1 mouse cellular context compared by ENCODE assay signal in genomic region chr14:34632722-34633448, GRCm38 (mm10).
TF ChIP-seq lines count a peak whose summit lies in the region.

No protein-coding gene starts in this region.

TF ChIP-seq in MEL, 35 proteins besides CTCF, POLR2A, EP300 and RAD21 (continued from another document):
- no peak for TF ChIP-seq MEF2A (IDR thresholded peaks at IDR 0.05; ENCODE audit: extremely low read depth, insufficient replicate concordance, low read depth, low read length, poor library complexity, severe bottlenecking)
- TF ChIP-seq MAX (IDR thresholded peaks at IDR 0.05; ENCODE audit: low read length) = peak; percentile 53
- TF ChIP-seq MAZ (IDR thresholded peaks at IDR 0.05; ENCODE audit: low read depth, low read length) = no peak
- peak; percentile 78; the same call in 1 of the 2 replicates for TF ChIP-seq MXI1 (IDR thresholded peaks at IDR 0.05; ENCODE audit: low read depth, low read length)
- peak; percentile 59; the same call in 1 of the 2 replicates for TF ChIP-seq SIN3A (IDR thresholded peaks at IDR 0.05; ENCODE audit: low read length)
- TF ChIP-seq HCFC1 (IDR thresholded peaks at IDR 0.05; ENCODE audit: low read depth, low read length) = peak; percentile 56; the same call in 1 of the 2 replicates
- peak; percentile 64; the same call in 1 of the 2 replicates for TF ChIP-seq RCOR1 (IDR thresholded peaks at IDR 0.05; ENCODE audit: low read depth, low read length)
- TF ChIP-seq MYB (IDR thresholded peaks at IDR 0.05; ENCODE audit: low read depth, low read length) = peak; percentile 70
- no peak for TF ChIP-seq SMC3 (IDR thresholded peaks at IDR 0.05; ENCODE audit: low read depth, low read length)
- no peak for TF ChIP-seq UBTF (IDR thresholded peaks at IDR 0.05; ENCODE audit: borderline replicate concordance, insufficient read depth, low read depth, low read length)
- TF ChIP-seq TAL1 (IDR thresholded peaks at IDR 0.05; ENCODE audit: low read length) = no peak
- no peak for TF ChIP-seq E2F4 (IDR thresholded peaks at IDR 0.05; ENCODE audit: borderline replicate concordance, low read depth, low read length)
- peak; percentile 40; the same call in 1 of the 2 replicates for TF ChIP-seq TBP (IDR thresholded peaks at IDR 0.05; ENCODE audit: low read depth, low read length)
- peak; percentile 87 for TF ChIP-seq GATA1 (IDR thresholded peaks at IDR 0.05; ENCODE audit: low read depth, low read length)
- TF ChIP-seq NRF1 (IDR thresholded peaks at IDR 0.05; ENCODE audit: insufficient read depth, low read depth, low read length, poor library complexity, severe bottlenecking) = no peak
- TF ChIP-seq GABPA (IDR thresholded peaks at IDR 0.05; ENCODE audit: low read depth, low read length) = no peak
- no peak for TF ChIP-seq ELF1 (IDR thresholded peaks at IDR 0.05; ENCODE audit: low read depth, low read length)
- TF ChIP-seq JUND (IDR thresholded peaks at IDR 0.05; ENCODE audit: low read depth, low read length) = 0 out of 2 replicates have a peak, but pooled peaks have one; percentile 20
- TF ChIP-seq USF1 (IDR thresholded peaks at IDR 0.05; ENCODE audit: low read depth, low read length) = no peak
- TF ChIP-seq CHD2 (IDR thresholded peaks at IDR 0.05; ENCODE audit: low read length) = no peak
- no peak for TF ChIP-seq MAFK (IDR thresholded peaks at IDR 0.05; ENCODE audit: borderline replicate concordance, low read depth, low read length)
- no peak for TF ChIP-seq NELFE (IDR thresholded peaks at IDR 0.05; ENCODE audit: low read depth, low read length)
- no peak for TF ChIP-seq ZC3H11A (IDR thresholded peaks at IDR 0.05; ENCODE audit: low read depth, low read length)
- no peak for TF ChIP-seq USF2 (IDR thresholded peaks at IDR 0.05; ENCODE audit: borderline replicate concordance in 1 of 2, insufficient read depth in 1 of 2, low read depth in 1 of 2, low read length in 2 of 2)
- TF ChIP-seq TCF12 (IDR thresholded peaks at IDR 0.05; ENCODE audit: low read depth, low read length) = peak; percentile 58
TF ChIP-seq in MEL: peak in this region for 13.
